Mouse (Mus musculus): Measurements from ENCODE around the gene Rcor3. TPM values are rescaled to one million over a fixed set of nuclear protein-coding genes. Genes with fewer than 3 reads are reported as not detected.

Gene Rcor3
- polyA plus RNA-seq, 1 experiment from 2014 or later: 28.3 TPM

GRCm38 (mm10) chr1:192116262-192116661 lies 21.6 kb downstream of the Rcor3 start:
- Histone ChIP-seq H3K9me3 (no peaks in the 10 kb centered on the region), H3K36me3 (peaks cover 85% of the 10 kb centered on the region), H3K27ac (no peak overlapping the region), H3K9ac (no peak overlapping the region), H3K4me1 (no peaks in the 10 kb centered on the region), H3K27me3 (no peaks in the 10 kb centered on the region), H3K4me2 (no peak overlapping the region), H3K4me3 (no peak overlapping the region)
- no peak for ATAC-seq (ENCODE audit: insufficient number of reproducible peaks, insufficient read depth, low FRiP score, low TSS enrichment, low read depth)
- 88% methylated on average over 6 of the region's 6 CpGs for WGBS

- H3K4me1 ChIP-seq: no peaks in the 10 kb centered on the region
- no peak overlapping the region for H3K4me2 ChIP-seq
- H3K36me3 ChIP-seq: peaks cover 84% of the 10 kb centered on the region
- no peak overlapping the region for H3K9ac ChIP-seq
- H3K27me3 ChIP-seq: no peaks in the 10 kb centered on the region
- no peak overlapping the region for H3K27ac ChIP-seq
- no peak overlapping the region for H3K4me3 ChIP-seq
- no peaks in the 10 kb centered on the region for H3K9me3 ChIP-seq
- WGBS: 91% methylated on average over 1 of the region's 1 CpGs
- ATAC-seq (ENCODE audit: insufficient number of reproducible peaks, insufficient read depth, low FRiP score, low TSS enrichment, low read depth): no peak
These were observed 22.5 kb downstream of the Rcor3 start for GRCm38 (mm10) chr1:192115378-192115777.

- no peak overlapping the region for H3K4me3 ChIP-seq
- ATAC-seq (ENCODE audit: insufficient number of reproducible peaks, insufficient read depth, low FRiP score, low TSS enrichment, low read depth): no peak
- WGBS: 83% methylated on average over 6 of the region's 6 CpGs
- H3K9me3 ChIP-seq: no peaks in the 10 kb centered on the region
- no peaks in the 10 kb centered on the region for H3K4me1 ChIP-seq
- no peak overlapping the region for H3K4me2 ChIP-seq
- H3K27ac ChIP-seq: no peak overlapping the region
- no peak overlapping the region for H3K9ac ChIP-seq
- H3K36me3 ChIP-seq: peaks cover 65% of the 10 kb centered on the region
- no peaks in the 10 kb centered on the region for H3K27me3 ChIP-seq
These were observed 28.7 kb downstream of the Rcor3 start for GRCm38 (mm10) chr1:192109169-192109568.

GRCm38 (mm10) chr1:192107352-192107751 lies 30.5 kb downstream of the Rcor3 start:
- Histone ChIP-seq H3K4me1 (no peaks in the 10 kb centered on the region), H3K9me3 (no peaks in the 10 kb centered on the region), H3K27ac (no peak overlapping the region), H3K36me3 (peaks cover 66% of the 10 kb centered on the region), H3K4me2 (no peak overlapping the region), H3K27me3 (no peaks in the 10 kb centered on the region), H3K9ac (no peak overlapping the region), H3K4me3 (no peak overlapping the region)
- ATAC-seq (ENCODE audit: insufficient number of reproducible peaks, insufficient read depth, low FRiP score, low TSS enrichment, low read depth): no peak
- 11% methylated on average over 2 of the region's 2 CpGs for WGBS

GRCm38 (mm10) chr1:192105902-192106389 lies 31.9 kb downstream of the Rcor3 start:
- Histone ChIP-seq H3K36me3 (peaks cover 66% of the 10 kb centered on the region), H3K9ac (no peak overlapping the region), H3K27ac (no peak overlapping the region), H3K4me1 (no peaks in the 10 kb centered on the region), H3K4me2 (no peak overlapping the region), H3K4me3 (no peak overlapping the region), H3K9me3 (no peaks in the 10 kb centered on the region), H3K27me3 (no peaks in the 10 kb centered on the region)
- 90% methylated on average over 4 of the region's 4 CpGs for WGBS
- ATAC-seq (ENCODE audit: insufficient number of reproducible peaks, insufficient read depth, low FRiP score, low TSS enrichment, low read depth): no peak

GRCm38 (mm10) chr1:192104021-192104420 lies 33.8 kb downstream of the Rcor3 start:
- Histone ChIP-seq H3K4me2 (no peak overlapping the region), H3K4me1 (no peaks in the 10 kb centered on the region), H3K36me3 (peaks cover 59% of the 10 kb centered on the region), H3K27ac (no peak overlapping the region), H3K9ac (no peak overlapping the region), H3K9me3 (no peaks in the 10 kb centered on the region), H3K27me3 (no peaks in the 10 kb centered on the region), H3K4me3 (no peak overlapping the region)
- WGBS: 97% methylated on average over 9 of the region's 9 CpGs
- no peak for ATAC-seq (ENCODE audit: insufficient number of reproducible peaks, insufficient read depth, low FRiP score, low TSS enrichment, low read depth)

- 89% methylated on average over 6 of the region's 6 CpGs for WGBS
- peaks cover 57% of the 10 kb centered on the region for H3K36me3 ChIP-seq
These were observed 34.7 kb downstream of the Rcor3 start for GRCm38 (mm10) chr1:192103176-192103575.

GRCm38 (mm10) chr1:192101359-192101758 lies 36.5 kb downstream of the Rcor3 start:
- Histone ChIP-seq H3K9me3 (no peaks in the 10 kb centered on the region), H3K4me3 (no peak overlapping the region), H3K4me1 (no peaks in the 10 kb centered on the region), H3K27me3 (no peaks in the 10 kb centered on the region), H3K4me2 (no peak overlapping the region), H3K36me3 (peaks cover 54% of the 10 kb centered on the region), H3K27ac (no peak overlapping the region), H3K9ac (no peak overlapping the region)
- 82% methylated on average over 8 of the region's 8 CpGs for WGBS
- no peak for ATAC-seq (ENCODE audit: insufficient number of reproducible peaks, insufficient read depth, low FRiP score, low TSS enrichment, low read depth)

More at GRCm38 (mm10) chr1:192103176-192103575, 34.7 kb downstream of the Rcor3 start:
- Histone ChIP-seq H3K9me3 (no peaks in the 10 kb centered on the region), H3K4me1 (no peaks in the 10 kb centered on the region), H3K4me3 (no peak overlapping the region), H3K27ac (no peak overlapping the region), H3K4me2 (no peak overlapping the region), H3K27me3 (no peaks in the 10 kb centered on the region), H3K9ac (no peak overlapping the region)
- ATAC-seq (ENCODE audit: insufficient number of reproducible peaks, insufficient read depth, low FRiP score, low TSS enrichment, low read depth): no peak

GRCm38 (mm10) chr1:192100742-192101141 lies 37.1 kb downstream of the Rcor3 start:
- no peak for ATAC-seq (ENCODE audit: insufficient number of reproducible peaks, insufficient read depth, low FRiP score, low TSS enrichment, low read depth)
- Histone ChIP-seq H3K4me1 (no peaks in the 10 kb centered on the region), H3K36me3 (peaks cover 51% of the 10 kb centered on the region), H3K27ac (no peak overlapping the region), H3K27me3 (no peaks in the 10 kb centered on the region), H3K9me3 (no peaks in the 10 kb centered on the region), H3K4me3 (no peak overlapping the region), H3K4me2 (no peak overlapping the region), H3K9ac (no peak overlapping the region)
- 94% methylated on average over 11 of the region's 11 CpGs for WGBS

- Histone ChIP-seq H3K4me1 (peaks cover 13% of the 10 kb centered on the region), H3K27ac (no peak overlapping the region), H3K36me3 (peaks cover 12% of the 10 kb centered on the region), H3K27me3 (no peaks in the 10 kb centered on the region; the same call in 1 of the 2 replicates), H3K9me3 (no peaks in the 10 kb centered on the region), H3K9ac (no peak overlapping the region), H3K4me3 (no peak overlapping the region), H3K4me2 (no peak overlapping the region)
- no peak for ATAC-seq (ENCODE audit: insufficient number of reproducible peaks, insufficient read depth, low FRiP score, low TSS enrichment, low read depth)
- 88% methylated on average over 5 of the region's 5 CpGs for WGBS
These were observed 42.2 kb downstream of the Rcor3 start for GRCm38 (mm10) chr1:192095626-192096025.

GRCm38 (mm10) chr1:192094451-192095170 lies 43.3 kb downstream of the Rcor3 start:
- H3K9me3 ChIP-seq: no peaks in the 10 kb centered on the region
- ATAC-seq (ENCODE audit: insufficient number of reproducible peaks, insufficient read depth, low FRiP score, low TSS enrichment, low read depth): no peak
- H3K36me3 ChIP-seq: peaks cover 10% of the 10 kb centered on the region; the same call in 1 of the 2 replicates
- no peak overlapping the region for H3K27ac ChIP-seq
- H3K4me2 ChIP-seq: no peak overlapping the region
- peaks cover 23% of the 10 kb centered on the region for H3K4me1 ChIP-seq
- no peak overlapping the region for H3K9ac ChIP-seq
- H3K27me3 ChIP-seq: no peaks in the 10 kb centered on the region; the same call in 1 of the 2 replicates
- 65% methylated on average over 13 of the region's 13 CpGs for WGBS
- no peak overlapping the region for H3K4me3 ChIP-seq

All from embryonic facial prominence, embryonic 13.5 days (tissue).